Mouse (Mus musculus) telencephalon, adult 2 months (tissue): ENCODE measurements around the gene Prdm16.

Experiments
- DNase-seq: peaks from one replicate; pipeline ENCODE4 v3.0.0-alpha.2; 2011; ENCODE audit warnings: low read depth, low spot score

The Prdm16 gene

DNA sequence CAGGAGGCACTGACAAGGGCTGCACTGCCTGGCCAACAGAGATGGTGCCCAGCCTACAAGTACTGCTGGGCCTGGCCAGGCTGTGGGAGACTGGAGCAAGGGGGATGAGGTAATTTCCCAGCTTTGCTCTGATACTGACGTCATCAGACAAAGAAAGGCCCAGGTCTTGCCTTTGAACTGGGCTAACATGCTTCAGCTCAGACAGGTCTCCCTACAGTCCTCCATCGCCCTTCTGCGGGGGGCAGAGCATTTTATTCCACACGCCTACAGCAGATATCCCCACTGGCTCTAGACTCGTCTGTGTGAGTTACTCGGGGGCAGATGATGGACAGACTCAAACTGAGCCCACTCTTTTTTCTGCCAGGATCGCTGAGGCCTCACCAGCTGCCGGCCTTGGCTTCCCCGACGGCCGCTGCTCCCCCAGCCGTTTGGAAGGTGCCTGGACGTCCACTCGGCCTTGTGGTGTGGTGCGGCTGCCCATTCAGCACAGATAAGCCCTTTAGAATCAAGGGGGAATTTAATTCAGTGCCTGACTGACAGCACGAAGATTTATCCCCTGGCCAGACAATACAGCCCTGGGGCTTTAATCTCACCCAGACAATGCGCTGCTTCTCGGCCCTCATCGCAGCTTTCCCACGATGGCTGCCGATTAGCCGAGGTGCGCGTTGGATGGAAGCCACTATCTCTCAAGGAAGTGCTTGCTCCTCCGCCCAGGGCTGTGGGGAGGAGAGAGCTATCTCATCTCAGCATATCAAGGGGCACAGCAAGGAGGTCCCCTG lies 32.8 kb downstream of the Prdm16 start:
- DNase-seq, result no peak

DNA sequence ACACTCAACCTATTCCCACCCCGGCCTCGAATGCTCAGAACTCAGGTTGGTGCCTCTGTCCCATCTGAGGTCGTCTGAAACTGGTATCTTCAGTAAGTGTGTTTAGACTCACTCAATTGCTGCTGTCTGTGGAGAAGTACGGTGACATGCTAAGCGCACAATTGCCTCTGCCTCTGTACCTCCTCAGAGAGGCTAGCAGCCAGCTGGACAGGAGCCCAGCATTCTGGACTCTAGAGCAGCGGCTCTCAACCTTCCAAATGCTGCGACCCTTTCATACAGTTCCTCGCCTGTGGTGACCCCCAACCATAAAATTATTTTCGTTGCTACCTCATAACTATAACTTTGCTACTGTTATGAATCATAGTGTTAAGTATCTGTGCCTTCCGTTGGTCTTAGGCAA lies 34.3 kb downstream of the Prdm16 start:
- DNase-seq, result no peak

DNA sequence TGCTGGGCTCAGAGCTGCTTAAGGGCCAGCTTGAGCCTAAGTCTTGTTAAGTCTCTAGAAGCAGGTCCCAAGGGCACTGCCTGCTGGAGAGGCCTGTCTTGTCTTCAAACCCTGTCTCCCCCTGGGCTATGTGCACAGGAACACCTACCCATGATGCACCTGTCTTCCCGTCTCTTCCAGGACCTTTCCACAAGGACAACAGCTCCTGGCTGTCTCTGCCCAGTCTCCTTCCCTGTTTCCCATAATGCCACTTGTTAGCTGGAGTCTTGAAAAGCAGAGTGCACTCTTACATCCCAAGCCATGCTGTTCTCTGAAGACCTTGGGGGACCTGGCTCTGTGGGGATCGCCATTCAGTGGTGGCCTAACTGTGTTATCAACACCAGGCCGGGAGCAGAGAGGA lies 35.7 kb downstream of the Prdm16 start:
- DNase-seq, result no peak

DNA sequence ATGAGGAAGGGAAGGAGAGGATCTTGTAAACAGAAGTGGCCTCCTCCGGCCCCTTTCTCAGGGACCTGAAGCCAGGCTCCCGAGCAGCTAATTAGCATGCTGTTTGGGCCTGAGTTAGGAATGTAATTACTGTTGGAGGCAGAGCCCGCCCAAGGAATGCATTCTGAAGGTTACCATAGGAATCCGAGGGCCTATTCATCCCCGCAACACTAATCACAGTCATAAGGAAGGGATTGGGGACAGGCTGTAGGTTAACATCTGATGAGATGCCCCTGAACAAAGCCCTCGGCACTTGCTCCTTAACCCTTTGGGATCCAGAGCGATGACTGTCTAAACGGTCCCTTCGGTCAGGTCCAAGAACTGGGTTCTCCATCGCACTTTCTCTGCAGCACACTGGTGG lies 36.7 kb downstream of the Prdm16 start:
- no peak for DNase-seq

DNA sequence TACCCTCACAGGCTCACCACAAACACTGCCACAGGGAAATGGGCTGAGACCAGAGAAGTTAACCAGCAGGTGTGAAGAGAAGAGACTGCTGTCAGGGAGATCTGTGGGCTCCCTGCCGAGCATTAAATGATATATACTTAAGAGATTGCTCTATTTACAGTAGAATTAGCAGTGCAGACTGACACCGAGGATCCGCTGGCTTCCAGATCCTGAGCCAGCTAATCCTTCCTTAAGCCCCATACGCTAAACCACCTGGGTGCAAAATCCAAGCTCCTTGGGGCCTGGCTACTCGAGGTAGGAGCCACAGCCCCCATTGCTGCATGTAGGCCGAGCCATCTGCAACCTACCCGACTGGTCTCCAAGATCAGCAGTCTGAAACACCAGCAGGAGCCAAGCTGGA lies 38.3 kb downstream of the Prdm16 start:
- DNase-seq, result no peak

DNA sequence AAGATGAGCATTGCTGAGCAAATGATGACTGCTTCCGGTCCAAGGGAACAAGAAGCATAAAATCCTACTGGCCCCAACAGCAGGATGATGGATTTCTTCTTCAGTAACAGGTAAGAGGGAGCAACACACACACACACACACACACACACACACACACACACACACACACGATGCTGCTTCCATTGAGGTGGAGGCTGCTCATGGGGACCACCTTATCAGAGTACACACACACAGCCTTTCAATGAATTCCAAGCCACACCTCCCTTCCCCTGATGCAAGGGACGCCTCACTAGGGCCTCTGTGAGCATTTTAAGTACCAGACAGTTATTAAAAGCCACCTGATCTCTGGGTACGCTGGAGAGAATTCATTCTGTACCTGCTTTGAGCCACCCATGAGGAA lies 39.9 kb downstream of the Prdm16 start:
- DNase-seq, result no peak

DNA sequence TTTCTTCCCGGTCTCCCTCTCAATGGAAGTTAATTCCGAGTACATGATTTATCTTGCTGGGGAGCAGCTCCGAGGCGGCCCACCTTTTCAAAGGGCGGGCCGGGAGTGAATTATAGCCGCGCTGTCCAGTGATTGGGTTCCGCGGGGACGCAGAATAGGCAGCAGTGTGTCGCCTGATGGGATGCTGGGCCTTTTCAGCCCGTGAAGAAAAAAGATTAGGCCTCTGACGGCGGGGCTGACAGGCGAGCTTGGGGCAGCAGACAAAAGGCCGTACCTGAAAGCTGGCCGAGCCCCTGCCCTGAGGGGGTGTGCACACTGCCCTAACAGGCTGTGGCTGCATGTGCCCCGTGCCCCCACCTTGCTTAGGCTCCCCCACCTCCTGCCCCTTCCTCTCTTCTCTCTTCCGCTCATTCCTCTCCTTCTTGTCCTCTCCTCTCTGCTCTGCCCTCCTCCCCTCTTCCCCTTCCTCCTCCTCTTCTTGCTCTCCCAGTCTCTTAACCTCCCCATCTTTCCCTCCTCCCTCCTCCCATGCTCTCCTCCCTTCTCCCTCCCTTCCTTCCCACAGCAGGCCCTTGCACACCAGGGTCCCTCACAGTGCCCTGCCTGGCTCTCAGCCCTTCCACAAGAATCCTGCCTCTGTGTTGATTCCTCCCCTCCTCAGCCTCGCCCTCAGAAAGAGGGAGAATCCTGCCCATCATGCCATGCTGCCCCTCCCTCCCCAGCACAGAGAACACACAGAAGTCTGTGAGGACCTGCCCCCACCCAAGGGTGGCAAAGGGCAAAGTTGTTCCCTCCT lies 41.7 kb downstream of the Prdm16 start:
- DNase-seq, result no peak

DNA sequence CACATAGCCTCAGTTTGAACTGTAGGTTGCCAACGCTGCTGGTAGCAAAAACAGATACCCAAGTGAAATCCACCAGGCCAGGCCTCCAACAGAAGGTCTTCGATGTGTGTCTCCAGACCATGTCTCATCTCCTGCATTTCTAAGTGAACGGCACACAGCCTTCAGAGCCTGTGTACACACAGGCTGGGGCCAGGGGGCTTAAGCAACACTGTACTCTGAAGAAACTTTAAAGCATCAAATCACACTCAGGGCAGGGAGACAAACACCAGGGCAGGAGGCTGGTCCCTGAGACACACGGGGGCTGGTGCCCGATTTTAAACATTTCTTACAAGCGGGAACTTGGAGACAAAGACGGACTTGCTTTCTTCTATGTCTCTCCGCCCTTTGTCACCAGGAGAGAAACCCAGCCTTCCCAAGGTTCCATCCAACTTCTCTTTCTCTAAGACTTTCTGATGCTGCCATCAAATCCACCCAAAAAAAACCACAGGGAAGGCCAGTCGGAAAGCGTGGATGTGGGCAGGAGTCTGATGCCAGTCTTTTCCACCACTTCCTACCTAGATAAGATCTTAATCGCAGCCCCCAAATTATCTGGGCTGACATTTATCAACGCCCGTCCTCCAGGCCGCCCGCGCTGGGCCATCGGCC lies 42.4 kb downstream of the Prdm16 start:
- no peak for DNase-seq

DNA sequence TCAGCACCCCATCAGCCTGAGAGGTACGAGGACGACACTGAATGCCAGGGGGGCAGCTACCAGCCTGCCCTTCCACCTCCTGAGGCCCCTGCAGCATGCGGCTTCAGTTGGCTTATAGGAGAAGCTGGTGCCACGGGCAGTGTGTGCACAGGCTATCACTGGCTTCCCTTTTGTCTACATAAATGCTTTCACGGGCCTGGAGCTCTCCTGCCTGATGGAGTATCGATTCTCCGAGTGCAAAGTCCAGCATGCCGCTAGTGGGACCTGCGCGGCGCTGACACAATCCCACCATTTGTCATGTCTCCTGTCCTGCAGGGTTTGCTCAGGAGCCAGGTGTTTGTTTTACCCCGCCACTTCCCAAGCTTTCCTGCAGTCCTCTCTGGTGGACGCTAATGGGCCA lies 44.1 kb downstream of the Prdm16 start:
- DNase-seq, result no peak

DNA sequence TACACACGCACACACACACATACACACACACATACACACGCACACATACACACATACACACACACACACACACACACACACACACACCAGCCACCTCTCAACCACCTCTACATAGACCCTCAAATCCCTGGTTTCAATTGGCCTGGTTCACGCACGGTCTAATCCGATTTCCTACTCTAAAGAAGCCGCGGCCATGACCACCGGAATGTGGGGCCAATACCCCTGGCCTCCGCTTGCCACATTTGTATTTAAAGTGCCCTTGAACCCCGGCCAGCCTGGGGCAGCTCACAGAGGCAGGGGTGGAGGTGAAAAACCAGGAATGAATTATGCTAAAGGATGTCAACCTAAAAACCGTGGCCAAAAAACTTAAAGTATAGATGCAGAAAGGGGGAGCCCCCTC lies 45.8 kb downstream of the Prdm16 start:
- DNase-seq, result no peak

DNA sequence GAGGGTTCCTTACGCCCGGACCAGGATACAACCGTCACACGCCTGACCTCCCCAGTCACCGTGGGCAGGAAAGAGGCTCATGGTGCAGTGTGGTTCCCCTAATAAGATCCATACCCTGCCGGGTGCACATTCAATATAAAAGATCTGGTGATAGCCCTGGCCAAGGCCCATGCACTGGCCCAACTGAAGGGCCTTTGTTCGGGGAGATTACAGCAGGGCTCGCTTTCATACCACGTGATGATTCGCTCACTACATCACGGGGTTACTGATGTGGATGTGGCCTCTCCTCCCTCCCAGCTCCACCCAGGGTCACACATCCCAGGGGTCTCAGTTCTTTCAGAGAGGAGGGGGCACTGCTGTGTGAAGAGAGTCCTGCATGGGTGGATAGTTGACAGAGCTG lies 50.3 kb downstream of the Prdm16 start:
- DNase-seq, result peak; percentile 13

DNA sequence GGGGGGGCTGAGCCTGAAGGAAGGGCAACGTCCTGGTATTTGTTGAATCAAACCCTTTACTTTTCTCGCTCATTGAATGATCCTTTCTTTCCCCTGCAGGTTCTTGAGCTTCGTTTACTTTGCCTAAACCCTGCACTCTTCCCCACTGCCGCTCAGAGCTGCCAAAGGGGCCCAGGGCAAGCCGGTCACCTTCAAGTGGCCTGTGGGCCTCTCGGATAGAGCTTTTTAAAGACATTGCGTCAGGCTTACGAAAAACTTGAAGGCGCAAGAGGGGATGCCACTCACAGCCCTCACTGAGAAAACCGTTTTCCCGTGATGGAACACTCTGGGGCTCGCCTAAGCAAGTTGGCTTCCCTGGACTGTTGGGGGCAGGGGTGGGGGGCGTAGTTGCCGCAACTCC lies 50.9 kb downstream of the Prdm16 start:
- DNase-seq, result no peak

DNA sequence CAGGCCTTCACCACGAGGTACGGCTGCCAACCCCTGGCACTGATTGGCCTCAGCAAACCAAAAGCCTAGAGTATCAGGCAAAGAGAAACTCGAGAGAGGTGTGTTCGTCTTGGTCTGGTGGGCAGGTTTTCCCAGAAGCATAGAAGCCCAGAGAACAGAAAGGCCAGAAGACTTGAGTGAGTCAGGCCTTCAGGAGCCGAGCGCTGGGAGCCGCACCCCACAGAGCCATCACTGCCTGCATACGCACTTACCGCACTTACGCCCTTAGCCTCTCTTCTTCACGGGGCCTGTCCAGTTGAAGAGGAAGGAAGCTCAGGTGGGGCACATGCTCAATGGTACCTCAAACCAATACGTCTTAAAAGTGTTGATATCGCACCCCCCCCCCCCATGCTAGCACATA lies 53.0 kb downstream of the Prdm16 start:
- no peak for DNase-seq

DNA sequence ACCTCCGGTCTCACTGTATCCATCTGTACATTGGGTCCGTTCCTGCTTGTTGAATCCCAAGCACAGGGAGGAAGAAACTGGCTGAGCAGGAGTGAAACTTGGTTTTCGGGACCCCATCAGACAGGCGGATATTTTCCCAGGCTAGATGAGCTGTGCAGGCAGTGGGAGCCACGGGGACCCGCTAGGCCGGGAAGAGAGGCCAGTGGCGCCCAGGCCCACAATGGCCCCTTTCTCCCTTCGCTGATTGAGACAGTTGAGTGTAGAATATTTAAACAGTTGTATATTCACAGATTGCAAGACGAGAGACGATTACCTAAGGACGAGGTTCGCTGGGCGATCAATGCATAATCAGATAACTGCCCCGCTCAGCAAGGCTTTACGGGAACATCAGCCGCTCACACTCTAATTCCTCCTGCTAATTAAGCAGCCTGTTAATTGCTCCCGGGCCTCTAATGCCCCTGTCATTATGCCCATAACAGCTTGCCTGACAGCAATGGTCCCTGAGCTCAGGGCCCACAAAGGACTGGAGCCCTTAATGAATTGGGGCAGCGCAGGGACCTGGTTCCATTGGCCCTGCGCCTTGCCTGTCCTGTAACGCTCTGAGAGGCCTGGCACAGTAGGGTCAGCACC lies 54.0 kb downstream of the Prdm16 start:
- no peak for DNase-seq

DNA sequence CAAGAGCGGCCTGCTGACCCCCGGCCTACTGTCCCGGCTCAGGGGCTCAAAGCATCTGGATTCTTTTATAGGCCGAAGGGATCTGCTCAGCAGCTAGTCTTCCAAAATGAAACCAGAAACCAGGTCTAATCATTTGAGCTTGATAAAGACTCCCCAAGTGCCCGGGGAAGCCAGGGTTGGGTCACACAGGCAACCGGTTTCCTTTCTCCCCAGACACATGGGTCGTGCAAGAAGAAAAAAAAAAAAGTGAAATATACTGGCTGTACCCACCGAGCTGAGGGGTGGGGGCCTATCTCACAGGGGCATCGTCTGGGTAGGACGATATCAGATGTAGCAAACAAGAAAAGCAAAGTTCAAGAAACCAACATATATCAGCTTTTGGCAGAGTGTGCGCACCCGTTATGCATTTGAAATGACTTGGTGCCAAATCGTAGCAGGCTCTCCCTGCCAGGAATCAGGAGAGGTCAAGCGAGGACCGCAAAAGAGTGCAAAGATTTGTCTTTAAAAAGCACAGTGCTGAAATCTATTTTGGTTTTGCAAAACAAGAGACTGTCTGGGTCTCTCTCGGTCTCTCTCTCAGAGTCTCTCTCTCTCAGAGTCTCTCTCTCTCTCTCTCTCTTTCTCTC lies 55.3 kb downstream of the Prdm16 start:
- DNase-seq, result no peak

DNA sequence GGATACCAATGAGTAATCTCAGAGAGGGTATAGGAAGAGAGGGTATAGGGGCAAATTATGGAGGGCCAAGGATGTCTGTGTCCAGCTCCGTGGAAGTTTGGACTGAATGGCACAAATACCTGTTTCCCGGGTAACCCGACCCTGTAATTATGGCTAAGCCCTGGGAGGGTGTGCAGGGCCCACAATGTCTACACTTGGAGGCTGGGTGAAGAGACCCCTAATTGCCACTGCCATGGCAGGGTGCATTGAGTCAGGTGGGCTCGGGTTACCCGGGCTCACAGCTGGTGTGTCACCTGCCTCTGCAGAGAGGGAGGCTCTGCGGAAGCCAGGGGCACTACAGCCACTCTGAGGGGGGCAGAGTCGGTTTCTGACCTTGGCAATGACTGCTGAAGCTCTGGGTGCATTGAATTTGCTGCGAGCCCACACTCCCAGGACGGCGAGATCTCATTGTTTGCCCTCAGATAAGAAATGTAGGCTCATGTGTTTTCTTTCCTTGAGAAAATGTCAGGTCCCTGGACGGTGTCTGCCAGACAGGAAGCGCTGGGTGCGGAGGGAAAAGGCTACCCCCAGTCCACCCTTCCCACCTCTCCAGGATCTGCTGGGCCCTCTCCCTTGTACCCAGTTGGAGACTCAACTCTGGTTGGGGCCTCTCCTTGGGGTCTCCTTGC lies 62.3 kb downstream of the Prdm16 start:
- no peak for DNase-seq

DNA sequence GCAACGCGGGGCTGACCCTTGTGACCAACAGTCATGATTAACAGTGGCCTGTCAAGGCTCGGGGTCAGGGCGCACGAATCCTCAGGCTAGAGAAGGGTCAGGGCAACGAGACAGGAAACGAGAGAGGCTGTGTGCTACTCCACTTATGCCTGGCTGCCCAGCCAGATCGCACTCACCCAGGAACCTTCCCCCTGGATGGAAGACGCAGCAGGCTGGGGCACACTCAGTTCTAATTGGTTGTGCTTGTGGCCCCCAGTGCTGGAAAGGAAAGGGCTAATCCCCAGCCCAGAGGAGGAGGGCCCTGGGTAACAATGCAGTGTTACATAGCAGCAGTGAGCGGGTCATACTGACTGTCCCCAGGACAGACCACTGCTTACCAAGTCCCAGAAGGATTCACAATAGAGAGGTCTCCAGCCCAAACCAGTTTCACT lies 66.2 kb downstream of the Prdm16 start:
- no peak for DNase-seq

DNA sequence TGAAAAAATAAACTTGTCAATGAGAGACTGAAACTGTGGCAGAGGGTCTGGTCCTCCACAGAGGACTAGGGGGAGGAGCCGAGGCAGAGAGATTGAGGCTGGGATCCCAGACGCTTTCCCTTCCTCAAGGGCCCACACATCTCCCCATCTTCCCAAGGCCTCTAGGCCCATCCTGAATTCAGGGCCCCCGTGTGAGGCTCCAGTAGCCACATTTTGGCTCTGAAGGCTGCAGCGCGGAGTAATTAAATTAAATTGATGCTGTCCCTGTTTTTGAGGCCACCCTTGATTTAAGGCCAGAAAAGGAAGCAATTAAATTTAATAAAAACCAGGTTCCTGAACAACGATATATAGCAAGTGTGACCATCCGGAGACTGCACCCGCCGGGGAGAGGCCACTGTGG lies 66.8 kb downstream of the Prdm16 start:
- DNase-seq, result no peak

DNA sequence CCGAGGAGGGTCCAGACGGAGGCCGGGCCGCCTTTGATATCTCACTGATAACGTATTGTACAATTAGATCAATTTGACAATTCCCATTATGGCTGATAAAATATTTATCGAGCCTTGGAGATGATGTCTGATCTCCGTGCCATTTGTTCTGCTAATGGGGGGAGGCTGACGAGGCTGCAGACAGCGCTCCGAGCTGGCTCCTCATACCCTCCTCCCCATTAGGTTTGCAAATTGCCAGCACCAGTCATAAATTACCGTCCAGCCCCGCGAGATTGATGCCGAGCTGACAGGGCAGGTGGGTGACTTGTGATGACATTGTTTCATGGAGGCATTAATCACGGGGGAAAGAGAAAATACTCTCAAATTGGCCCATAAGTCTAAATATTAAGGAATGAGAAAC lies 67.9 kb downstream of the Prdm16 start:
- DNase-seq, result no peak

DNA sequence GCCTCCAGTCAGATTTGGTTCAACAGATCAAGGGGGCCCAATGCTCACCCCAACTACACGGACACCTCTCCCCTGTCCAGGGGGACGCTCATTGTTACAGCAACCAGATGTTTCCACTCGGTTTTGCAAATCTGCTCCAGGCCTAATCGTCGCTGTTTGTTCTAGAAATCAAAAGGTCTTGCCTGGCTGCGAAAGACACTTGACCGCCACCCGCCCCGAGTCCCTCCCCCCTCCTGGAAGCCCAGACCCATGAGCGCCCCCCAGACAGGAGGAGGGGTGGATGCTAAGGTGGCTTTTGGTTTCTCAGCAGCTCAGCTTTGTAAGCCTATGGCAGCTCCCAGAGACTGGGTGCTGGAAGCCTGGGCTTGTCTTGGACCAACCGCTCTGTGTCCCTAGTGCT lies 68.7 kb downstream of the Prdm16 start:
- DNase-seq, result no peak

DNA sequence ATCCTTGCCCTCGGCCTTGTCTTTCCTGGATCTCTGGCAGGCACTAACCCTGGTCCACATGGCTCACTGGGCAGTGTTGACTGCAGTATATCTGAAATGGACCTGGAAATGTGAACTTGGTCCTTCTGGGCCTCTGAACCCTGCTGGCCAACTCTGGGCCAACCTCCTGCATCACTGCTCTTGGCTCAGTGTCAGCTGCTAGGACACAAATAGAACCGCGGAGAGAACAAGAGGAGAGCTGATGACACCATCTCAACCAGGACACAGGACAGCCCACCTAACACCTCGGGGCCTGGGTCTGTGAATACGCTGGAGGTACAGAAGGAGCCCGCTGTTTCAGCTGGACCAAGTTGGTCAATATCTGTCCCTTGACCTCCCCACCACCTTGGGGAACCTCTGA lies 73.5 kb downstream of the Prdm16 start:
- DNase-seq, result no peak
